In the genomic region with DNA sequence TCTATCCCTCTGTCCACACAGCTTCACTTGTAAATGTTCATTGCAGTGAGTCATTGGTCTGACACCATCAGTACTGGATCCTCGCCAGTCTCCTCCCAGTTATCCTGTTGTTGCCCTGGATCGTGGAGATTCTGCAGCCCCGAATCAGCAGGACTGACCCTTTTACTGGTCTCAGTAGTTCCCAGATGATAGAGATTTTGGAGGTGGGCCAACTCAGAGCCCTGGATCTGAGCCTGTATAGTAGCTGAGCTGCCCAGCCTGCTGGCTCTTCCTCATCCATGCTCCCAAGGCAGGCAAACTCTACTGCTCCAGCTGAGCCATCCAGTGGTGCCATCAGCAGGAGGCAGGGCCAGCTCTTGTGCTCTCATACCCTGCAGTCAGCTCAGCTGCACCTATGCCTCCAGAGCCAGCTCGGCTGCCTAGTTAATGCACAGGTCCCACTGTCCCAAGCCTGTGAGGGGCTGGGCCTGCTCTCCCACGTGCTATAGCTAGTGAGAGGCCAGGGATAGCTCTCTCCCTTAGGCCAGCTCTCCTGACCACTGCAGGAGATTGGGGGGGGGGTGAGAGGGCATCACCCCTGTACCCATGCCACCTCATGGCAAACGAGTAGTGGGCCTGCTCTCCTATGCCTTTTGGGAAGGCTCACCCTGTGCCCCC, we compare ENCODE assay signal across 10 mouse cellular contexts.
DNase-seq lines count a peak whose midpoint lies in the region; ATAC-seq and TF ChIP-seq lines count a peak whose summit lies in the region.
"Had no signal": no experiment of that assay in that cellular context is flagged by ENCODE, and none has a peak within 500 bp of the region (broad histone marks: within the 10 kb centered on the region; RNA-seq: fewer than 3 reads in every experiment).

No protein-coding gene starts in this region.

- no peak overlapping the region for H3K9ac ChIP-seq in hindbrain, embryonic 13.5 days
- H3K9ac ChIP-seq in hindbrain, embryonic 11.5 days (ENCODE audit: low read depth, low read length): no peak overlapping the region
- H3K9ac ChIP-seq in heart, embryonic 16.5 days (ENCODE audit: low read length): peak overlapping the region; percentile 42; the same call in 1 of the 2 replicates
- H3K9ac ChIP-seq in midbrain, postnatal 0 days (replicated peaks; ENCODE audit: low read length, poor library complexity, severe bottlenecking): no peak overlapping the region
- H3K9ac ChIP-seq: liver, embryonic 14.5 days had no signal

- no peak for TF ChIP-seq CTCF in midbrain, postnatal 0 days (IDR thresholded peaks at IDR 0.05)
- TF ChIP-seq CTCF in left cerebral cortex, adult 2 months (IDR thresholded peaks at IDR 0.05): no peak

- peak; percentile 32; the same call in 1 of the 2 replicates for ATAC-seq in hindbrain, embryonic 13.5 days (ENCODE audit: low FRiP score)
- no peak for ATAC-seq in hindbrain, embryonic 11.5 days (ENCODE audit: low FRiP score)
- ATAC-seq in heart, embryonic 16.5 days (replicated peaks; ENCODE audit: extremely low read depth, insufficient read depth, low FRiP score): peak; percentile 88
- ATAC-seq in midbrain, postnatal 0 days (ENCODE audit: low FRiP score): no peak

- H3K4me3 ChIP-seq in hindbrain, embryonic 13.5 days: no peak overlapping the region
- no peak overlapping the region for H3K4me3 ChIP-seq in hindbrain, embryonic 11.5 days (ENCODE audit: low read depth, low read length)
- no peak overlapping the region for H3K4me3 ChIP-seq in heart, embryonic 16.5 days (ENCODE audit: low read length)
- no peak overlapping the region for H3K4me3 ChIP-seq in midbrain, postnatal 0 days (ENCODE audit: low read depth, low read length)
- no peak overlapping the region for H3K4me3 ChIP-seq in left cerebral cortex, adult 2 months

- no peak overlapping the region for H3K4me2 ChIP-seq in hindbrain, embryonic 13.5 days
- H3K4me2 ChIP-seq in hindbrain, embryonic 11.5 days (replicated peaks; ENCODE audit: low read depth, low read length): no peak overlapping the region
- no peak overlapping the region for H3K4me2 ChIP-seq in heart, embryonic 16.5 days (ENCODE audit: low read depth, low read length)
- H3K4me2 ChIP-seq in midbrain, postnatal 0 days (ENCODE audit: low read depth, low read length, poor library complexity, severe bottlenecking): no peak overlapping the region

- WGBS in hindbrain, embryonic 13.5 days: 75% methylated on average over 6 of the region's 6 CpGs
- 82% methylated on average over 6 of the region's 6 CpGs for WGBS in hindbrain, embryonic 11.5 days
- WGBS in heart, embryonic 16.5 days: 51% methylated on average over 6 of the region's 6 CpGs
- WGBS in midbrain, postnatal 0 days: 74% methylated on average over 6 of the region's 6 CpGs

- no peaks in the 10 kb centered on the region for H3K27me3 ChIP-seq in hindbrain, embryonic 13.5 days
- H3K27me3 ChIP-seq in hindbrain, embryonic 11.5 days (ENCODE audit: control insufficient read depth, insufficient read depth, low read length): no peaks in the 10 kb centered on the region
- H3K27me3 ChIP-seq in heart, embryonic 16.5 days (ENCODE audit: control insufficient read depth, insufficient read depth, low read length): no peaks in the 10 kb centered on the region
- no peaks in the 10 kb centered on the region for H3K27me3 ChIP-seq in midbrain, postnatal 0 days (ENCODE audit: insufficient read depth, low read length)
- H3K27me3 ChIP-seq: CH12.LX had no signal

- H3K4me1 ChIP-seq in hindbrain, embryonic 13.5 days (replicated peaks): peaks cover 9% of the 10 kb centered on the region
- H3K4me1 ChIP-seq in hindbrain, embryonic 11.5 days (replicated peaks; ENCODE audit: control insufficient read depth, insufficient read depth, low read length): no peaks in the 10 kb centered on the region
- peaks cover 13% of the 10 kb centered on the region for H3K4me1 ChIP-seq in heart, embryonic 16.5 days (ENCODE audit: control insufficient read depth, insufficient read depth, low read length)
- H3K4me1 ChIP-seq in midbrain, postnatal 0 days (ENCODE audit: insufficient read depth, low read length): no peaks in the 10 kb centered on the region

- DNase-seq in hindbrain, embryonic 11.5 days (ENCODE audit: low spot score): no peak
- DNase-seq in urinary bladder, postnatal 25 days (ENCODE audit: low spot score): peak; percentile 15
- DNase-seq in urinary bladder, adult 2 months (ENCODE audit: low spot score): no peak
- DNase-seq in midbrain, postnatal 0 days (ENCODE audit: low spot score): peak; percentile 76
- DNase-seq in left cerebral cortex, adult 2 months (ENCODE audit: extremely low spot score in 1 of 2, low spot score in 2 of 2): no peak
- no peak for DNase-seq in layer of hippocampus, postnatal 36 days

- 0 out of 2 replicates have a peak overlapping the region, but pooled peaks have one; percentile 45 for H3K27ac ChIP-seq in hindbrain, embryonic 13.5 days
- no peak overlapping the region for H3K27ac ChIP-seq in hindbrain, embryonic 11.5 days (ENCODE audit: low read depth, low read length)
- H3K27ac ChIP-seq in heart, embryonic 16.5 days (ENCODE audit: low read length): peak overlapping the region; percentile 59
- no peak overlapping the region for H3K27ac ChIP-seq in midbrain, postnatal 0 days (ENCODE audit: low read depth, low read length)
- no peak overlapping the region for H3K27ac ChIP-seq in left cerebral cortex, adult 2 months
- H3K27ac ChIP-seq: liver, embryonic 14.5 days had no signal

- intact Hi-C loops in left cerebral cortex, adult 2 months (cut with DNase I): no loop called here

- H3K9me3 ChIP-seq in hindbrain, embryonic 13.5 days: no peaks in the 10 kb centered on the region
- H3K9me3 ChIP-seq in hindbrain, embryonic 11.5 days (ENCODE audit: control insufficient read depth, low read length): no peaks in the 10 kb centered on the region
- H3K9me3 ChIP-seq in heart, embryonic 16.5 days (replicated peaks; ENCODE audit: control insufficient read depth, low read length): no peaks in the 10 kb centered on the region
- H3K9me3 ChIP-seq in midbrain, postnatal 0 days (ENCODE audit: low read length): no peaks in the 10 kb centered on the region

- peaks cover 42% of the 10 kb centered on the region for H3K36me3 ChIP-seq in hindbrain, embryonic 13.5 days
- no peaks in the 10 kb centered on the region for H3K36me3 ChIP-seq in hindbrain, embryonic 11.5 days (ENCODE audit: control insufficient read depth, insufficient read depth, low read length)
- peaks cover 16% of the 10 kb centered on the region; the same call in 1 of the 2 replicates for H3K36me3 ChIP-seq in heart, embryonic 16.5 days (ENCODE audit: control insufficient read depth, insufficient read depth)
- H3K36me3 ChIP-seq in midbrain, postnatal 0 days (ENCODE audit: insufficient read depth, low read length): no peaks in the 10 kb centered on the region; the same call in 1 of the 2 replicates

Comparison
In these comparisons a context has a peak if more than half of its experiments do, and no peak if none do; other contexts are left out.
1. ATAC-seq: peak in hindbrain, embryonic 13.5 days (single experiment) and heart, embryonic 16.5 days (single experiment); none in hindbrain, embryonic 11.5 days (single experiment) and midbrain, postnatal 0 days (single experiment).
2. H3K27ac ChIP-seq: peak in hindbrain, embryonic 13.5 days (single experiment) and heart, embryonic 16.5 days (single experiment); none in hindbrain, embryonic 11.5 days (single experiment), midbrain, postnatal 0 days (single experiment) and left cerebral cortex, adult 2 months (single experiment).
3. DNase-seq: peak in urinary bladder, postnatal 25 days (single experiment) and midbrain, postnatal 0 days (single experiment); none in hindbrain, embryonic 11.5 days (single experiment), urinary bladder, adult 2 months (single experiment), left cerebral cortex, adult 2 months (0 of 2) and layer of hippocampus, postnatal 36 days (0 of 2).